Mouse (Mus musculus) embryonic fibroblast, embryonic 13.5 days (primary cell): ENCODE measurements at regions not wholly inside any gene's neighbourhood (a gene's known extent, or its start where the extent isn't known, plus 50 kb on each side); places are given as distances from the start of the nearest gene placed in this dataset.

Source experiments
- CTCF ChIP-seq: IDR thresholded peaks from 2 replicates; pipeline ENCODE4 v1.5.1; 2011; ENCODE audit warnings: mild to moderate bottlenecking, control low read depth, low read length, moderate library complexity, borderline replicate concordance; ENCODE audit not compliant: insufficient read depth
- POLR2A ChIP-seq: IDR thresholded peaks from 2 replicates; pipeline ENCODE4 v1.6.1; 2011; ENCODE audit warnings: low read depth, mild to moderate bottlenecking, control low read depth, low read length, moderate library complexity

- TF ChIP-seq CTCF = no peak
- TF ChIP-seq POLR2A = no peak
Measured at GRCm38 (mm10) chr7:133503946-133504345, 98.0 kb downstream of the Tex36 start.
